Mouse (Mus musculus): ENCODE results near the gene Vav1.
"Not testable (repeated sequence)": the region's sequence is repeated elsewhere in the genome, so short reads cannot be mapped to it uniquely, and the experiment has no call there.

Gene Vav1

DNA sequence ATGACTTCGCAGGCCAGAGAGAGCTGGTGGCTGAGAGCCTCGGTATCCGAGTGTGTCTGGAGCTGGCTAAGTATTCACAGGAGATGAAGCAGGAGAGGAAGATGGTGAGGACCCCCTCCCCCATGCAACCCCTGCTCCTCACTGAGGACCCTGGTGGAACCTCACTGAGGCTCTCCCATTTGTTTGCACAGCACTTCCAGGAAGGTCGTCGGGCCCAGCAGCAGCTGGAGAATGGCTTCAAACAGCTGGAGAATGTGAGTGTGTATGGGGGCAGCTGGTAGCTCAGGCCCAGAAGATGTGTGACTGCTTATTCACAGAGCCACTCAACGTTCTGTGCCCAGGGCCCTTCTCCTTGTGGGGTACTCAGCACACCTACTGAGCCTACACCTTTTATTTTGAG is 25.6 kb upstream of the Vav1 start:
- no peak for DNase-seq (ENCODE audit: low spot score)

DNA sequence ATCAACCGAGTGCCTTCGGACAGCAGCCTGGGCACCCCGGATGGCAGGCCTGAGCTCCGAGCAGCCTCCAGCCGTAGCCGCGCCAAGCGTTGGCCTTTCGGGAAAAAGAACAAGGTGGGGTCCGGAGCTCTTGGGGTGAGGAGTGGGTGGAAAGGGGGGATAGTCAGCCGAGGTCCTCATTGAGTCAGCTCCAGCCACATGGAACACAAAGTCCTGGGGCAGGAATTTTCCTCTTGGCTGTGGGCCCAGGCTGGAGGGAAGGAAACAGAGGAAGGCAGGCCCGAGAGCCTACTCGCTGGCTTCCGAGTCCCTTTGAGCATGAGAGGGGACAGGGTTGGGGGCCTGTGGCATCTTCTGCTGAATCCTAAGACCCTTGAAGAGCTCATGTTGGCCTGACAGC is 23.5 kb upstream of the Vav1 start:
- no peak for DNase-seq (ENCODE audit: low spot score)

DNA sequence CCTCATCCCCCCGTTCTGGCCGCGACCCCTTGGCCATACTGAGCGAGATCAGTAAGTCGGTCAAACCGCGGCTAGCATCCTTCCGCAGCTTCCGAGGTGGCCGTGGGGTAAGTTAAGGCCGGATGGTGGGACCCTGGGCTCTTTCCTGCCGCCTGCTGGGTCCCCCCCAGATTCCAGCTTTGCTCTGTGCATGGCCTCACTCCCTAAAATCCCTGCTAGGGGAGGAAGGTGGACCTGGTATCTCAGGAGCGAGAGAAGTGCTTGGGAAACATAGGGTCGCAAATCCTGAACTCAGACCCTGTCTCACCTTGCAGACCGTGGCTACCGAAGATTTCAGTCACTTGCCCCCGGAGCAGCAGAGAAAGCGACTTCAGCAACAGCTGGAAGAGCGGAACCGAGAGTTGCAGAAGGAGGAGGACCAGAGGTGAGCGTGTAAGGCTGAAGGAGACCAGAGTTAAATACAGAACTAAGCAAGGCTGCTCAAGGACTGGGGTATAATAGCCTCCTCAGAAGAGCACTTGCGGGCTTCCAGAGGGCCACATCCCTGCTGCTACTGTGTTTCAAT is 21.9 kb upstream of the Vav1 start:
- no peak for DNase-seq (ENCODE audit: low spot score)

DNA sequence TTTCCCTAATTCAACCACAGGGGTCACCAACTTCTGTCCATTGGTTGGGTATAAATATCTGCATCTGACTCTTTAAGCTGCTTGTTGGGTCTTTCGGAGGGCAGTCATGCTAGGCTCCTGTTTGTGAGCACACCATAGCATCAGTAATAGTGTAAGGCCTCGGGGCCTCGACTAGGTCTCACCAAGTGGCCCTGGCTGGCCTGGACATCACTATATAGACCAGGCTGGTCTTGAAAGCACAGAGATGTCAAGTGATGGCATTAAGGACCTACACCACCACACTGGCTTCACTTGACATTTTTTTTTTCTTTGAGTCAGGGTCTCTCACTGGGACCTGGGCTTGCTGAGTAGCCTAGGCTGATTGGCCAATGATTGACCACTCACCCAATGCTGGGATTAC is 20.7 kb upstream of the Vav1 start:
- no peak for DNase-seq (ENCODE audit: low spot score)

DNA sequence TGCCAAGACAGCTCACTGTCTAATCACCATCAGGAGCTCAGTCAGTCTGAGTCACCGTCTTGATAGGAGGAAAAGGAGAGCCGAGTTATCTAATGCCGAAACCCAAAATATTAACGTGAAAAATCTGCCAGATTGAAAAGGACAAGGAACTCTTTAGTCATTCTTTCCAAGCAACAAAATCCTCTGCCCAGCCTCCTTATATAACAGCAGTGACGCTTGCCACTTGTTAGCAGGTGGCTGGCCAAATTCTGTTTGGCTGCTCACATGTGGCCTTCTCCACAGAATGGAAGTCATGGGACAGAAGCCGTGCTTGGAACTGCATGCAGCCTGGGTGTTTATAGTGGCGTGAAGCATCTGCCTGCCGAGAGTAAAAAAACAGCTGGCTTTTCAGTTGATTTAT is 19.2 kb upstream of the Vav1 start:
- no peak for DNase-seq (ENCODE audit: low spot score)

DNA sequence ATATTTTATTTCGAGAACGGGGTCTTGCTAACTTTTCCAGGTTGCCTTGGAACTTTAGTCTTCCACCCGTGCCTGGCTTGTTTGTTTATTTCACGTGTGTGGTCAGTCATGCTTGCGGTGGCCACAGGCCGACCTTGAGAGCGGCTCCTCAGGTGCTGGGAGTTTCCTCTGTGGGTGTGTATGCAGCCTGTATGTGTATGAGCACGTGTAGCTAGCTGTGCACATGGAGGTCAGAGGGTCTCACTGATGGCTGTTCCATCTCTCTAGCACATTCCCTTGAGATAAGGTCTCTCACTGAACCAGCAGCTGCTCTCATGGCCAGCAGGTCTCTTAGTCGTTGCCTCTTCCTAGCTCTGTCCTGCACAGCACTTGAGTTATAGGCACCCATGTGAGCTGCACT is 18.5 kb upstream of the Vav1 start:
- DNase-seq (ENCODE audit: low spot score) = no peak

DNA sequence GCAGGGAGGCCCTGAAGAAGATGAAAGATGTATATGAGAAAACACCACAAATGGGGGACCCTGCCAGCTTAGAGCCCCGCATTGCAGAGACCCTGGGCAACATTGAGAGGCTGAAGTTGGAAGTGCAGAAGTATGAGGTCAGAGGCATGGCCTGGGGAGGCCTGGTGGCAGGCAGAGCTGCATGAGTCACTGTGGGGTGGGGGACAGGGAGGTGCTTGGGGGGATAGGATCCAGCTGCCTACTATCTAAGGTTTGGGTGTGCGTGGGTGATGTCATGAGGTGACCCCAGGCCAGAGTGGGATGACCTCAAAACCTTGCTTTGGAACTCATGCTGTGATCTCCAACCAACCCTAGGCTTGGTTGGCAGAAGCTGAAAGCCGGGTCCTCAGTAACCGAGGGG is 17.6 kb upstream of the Vav1 start:
- no peak for DNase-seq (ENCODE audit: low spot score)

DNA sequence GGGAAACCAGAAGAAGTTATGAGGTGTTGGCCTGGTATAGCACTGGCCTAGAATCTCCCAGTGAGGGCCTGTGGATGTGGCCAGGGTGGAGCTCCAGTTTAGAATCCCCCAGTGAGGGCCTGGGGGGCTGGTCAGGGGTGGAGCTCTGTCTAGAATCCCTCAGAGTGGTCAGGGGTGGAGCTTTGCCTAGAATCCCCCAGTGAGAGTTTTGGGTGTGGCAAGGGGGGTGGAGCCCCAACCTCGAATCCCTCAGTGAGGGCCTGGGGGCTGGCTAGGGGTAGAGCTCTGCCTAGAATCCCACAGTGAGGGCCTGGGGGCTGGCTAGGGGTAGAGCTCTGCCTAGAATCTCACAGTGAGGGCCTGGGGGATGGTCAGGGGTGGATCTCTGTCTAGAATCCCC is 17.1 kb upstream of the Vav1 start:
- no peak for DNase-seq (ENCODE audit: low spot score)

DNA sequence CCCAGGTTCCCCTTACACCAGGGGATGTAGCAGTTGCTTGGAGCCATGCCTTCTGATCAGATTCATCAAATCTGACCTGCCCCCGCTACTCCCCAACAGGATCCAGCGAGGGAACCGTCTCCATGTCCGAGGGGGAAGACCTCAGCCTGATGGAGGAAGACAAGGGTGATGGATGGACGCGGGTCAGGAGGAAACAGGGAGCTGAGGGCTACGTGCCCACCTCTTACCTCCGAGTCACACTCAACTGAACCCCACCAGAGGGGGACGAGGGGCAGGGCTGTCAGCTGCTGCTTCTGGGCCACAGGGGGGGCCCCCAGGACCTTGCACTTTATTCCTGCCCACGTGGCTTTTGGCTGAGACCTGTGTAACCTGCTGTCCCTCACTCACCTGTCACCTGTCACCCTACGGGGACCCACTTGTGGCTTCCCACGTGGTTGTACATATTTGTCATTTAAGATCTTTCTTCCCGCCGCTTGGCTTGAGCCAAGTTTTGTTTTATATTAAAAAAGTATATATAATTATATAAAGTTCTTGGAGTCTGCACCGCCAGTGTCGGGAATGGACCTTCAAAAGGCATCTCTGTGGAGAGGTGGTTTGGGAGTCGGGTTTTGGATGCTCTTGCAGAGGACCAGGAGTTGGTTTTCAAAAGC is 15.9 kb upstream of the Vav1 start:
- no peak for DNase-seq (ENCODE audit: low spot score)

DNA sequence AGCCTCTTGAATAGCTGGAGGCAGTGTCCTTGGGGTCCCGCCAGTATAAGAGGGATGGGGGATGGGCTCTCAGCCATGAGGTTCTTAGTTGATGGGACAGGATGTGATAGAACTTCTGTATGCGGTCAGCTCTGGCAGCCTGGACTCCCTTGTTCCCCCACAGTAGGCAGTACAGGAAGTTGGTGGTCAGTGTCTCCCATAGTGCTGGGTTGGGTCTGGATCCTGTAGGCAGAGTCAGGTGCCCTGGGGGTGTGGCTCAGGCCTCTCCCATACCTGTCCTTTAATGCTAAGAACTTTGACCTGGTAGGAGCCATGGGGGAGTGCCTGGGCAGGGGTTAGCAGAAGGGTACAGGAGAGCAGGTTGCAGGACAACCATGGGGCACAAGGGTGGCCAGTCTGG is 14.7 kb upstream of the Vav1 start:
- DNase-seq (ENCODE audit: low spot score) = no peak

DNA sequence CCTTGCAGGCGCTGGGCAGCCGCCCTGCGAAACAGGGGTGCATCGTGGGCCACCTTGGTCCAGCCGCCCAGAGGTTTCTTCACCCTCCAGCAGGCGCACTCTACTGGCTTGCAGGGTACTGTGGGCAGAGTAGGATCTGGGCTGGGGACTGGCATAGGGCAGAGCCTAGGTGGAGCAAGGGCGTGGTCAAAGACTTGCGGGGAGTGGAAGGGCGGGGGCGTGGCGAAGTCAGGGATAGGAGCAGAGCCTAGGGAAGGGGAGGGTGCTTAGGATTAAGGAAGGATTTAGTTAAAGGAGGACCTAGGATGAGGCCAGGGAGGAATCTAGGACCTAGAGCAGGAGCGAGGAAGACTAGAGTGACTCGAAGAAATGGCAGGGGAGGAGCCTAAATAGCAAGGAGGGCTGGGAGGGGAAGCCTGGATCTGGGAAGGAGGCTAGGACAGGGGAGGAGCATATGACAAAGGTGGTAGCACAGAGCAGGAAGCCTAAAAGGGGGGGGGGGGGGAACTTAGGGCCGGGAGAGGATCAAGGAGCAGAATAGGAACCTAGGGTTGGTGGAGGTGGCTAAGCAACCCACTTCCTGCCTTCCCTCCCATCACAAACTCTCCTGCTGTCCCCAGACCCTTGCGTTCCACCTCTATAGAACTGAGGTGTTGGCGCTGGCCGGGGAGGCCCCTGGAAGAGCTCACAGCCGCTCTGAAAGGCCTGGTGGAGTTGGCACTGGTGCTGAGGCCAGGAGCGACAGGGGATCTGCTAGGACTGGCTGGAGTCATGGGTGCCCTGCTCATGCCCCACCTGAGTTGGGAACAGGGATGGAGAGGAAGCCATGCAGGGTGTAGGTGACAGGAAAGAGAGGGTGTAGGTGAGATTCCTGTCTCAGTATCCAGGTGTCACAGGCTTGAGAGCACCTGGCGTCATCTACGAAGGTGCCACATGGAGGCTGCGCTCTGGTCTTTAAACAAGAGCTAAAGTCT is 13.6 kb upstream of the Vav1 start:
- no peak for DNase-seq (ENCODE audit: low spot score)

DNA sequence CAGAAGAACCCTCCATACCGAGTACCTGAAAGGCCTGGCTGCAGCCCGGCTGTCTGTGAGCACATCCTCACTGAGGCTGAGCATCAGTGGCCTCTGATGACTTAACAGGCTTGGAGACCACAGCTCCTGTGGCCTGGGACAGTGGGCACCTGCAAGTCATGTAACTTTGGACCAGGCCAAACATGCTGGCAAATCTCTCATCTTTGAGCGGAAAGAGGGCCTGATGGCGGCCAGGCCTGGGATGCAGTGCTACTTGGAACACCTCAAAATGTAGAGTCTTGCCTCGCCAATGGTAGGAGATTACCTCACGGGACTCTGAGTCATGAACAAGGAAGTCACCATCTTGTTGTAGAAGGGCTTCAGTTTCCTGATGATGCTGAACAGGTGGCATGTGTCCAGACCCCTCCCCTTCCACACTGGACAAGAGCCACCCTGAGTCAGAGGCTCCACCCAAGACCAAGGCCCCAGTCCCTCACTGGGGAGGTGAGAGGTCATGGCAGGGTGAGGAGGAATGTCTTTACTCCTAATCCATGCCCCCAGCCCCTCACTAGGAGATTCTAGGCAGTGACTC is 11.3 kb upstream of the Vav1 start:
- DNase-seq (ENCODE audit: low spot score) = no peak

DNA sequence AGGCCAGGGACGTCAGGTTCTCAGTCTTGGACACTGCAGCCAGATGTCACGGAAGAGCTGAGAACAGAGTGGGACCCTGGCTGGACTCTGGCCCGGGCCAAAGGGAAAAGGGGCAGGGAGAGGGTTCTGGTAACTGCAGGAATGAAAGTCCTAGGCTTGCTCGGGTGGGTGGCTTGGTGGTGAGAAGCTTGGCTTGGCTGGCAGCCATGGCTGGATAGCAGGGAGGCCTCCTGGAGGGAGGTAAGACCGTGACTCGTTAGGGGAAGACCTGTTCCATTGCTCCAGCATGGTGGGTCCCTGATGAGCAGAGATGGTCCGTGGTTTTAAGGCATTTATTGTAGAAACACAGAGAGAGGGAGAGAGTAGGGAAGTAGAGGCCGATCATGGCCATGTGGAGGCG is 7.6 kb upstream of the Vav1 start:
- no peak for DNase-seq (ENCODE audit: low spot score)

DNA sequence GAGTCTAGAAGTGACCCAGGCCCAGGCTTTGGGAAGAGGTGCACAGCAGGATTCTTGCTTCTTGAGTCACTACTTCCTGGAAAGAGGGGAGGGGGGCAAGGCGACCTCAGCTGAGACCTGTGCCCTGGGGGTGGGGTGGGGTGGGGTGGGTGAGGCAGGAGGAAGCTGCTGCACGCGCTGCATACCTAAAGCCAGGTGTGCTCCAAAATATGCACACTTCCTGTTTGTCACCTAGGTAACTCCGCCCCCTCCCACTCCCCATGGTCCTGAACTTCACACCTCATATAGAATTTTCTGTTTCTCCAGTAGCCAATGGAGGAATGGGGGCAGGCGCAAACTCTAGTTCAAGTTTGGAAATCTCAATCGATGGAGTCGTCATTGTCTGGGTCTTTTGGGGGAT is 5.1 kb upstream of the Vav1 start:
- no peak for DNase-seq (ENCODE audit: low spot score)

DNA sequence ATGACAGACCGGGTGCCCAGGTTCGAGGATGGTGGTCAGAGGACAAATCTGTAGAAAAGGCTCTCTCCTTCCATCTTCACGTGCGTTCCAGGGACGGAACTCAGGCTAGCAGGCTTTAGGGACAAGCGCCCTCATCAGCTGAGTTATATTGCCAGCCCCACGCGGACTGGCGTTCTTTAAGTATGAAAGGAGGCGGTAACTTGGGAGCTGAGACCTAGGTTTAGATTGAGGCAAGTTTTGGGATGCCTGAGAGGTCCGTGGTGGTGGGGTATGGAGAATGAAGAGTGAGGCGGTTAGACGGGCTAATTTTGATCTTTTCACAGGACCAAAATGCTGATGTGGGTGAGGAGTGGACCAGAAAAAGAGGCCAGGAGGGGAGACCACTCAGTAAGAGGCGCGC is 4.2 kb upstream of the Vav1 start:
- DNase-seq (ENCODE audit: low spot score) = peak; percentile 21

DNA sequence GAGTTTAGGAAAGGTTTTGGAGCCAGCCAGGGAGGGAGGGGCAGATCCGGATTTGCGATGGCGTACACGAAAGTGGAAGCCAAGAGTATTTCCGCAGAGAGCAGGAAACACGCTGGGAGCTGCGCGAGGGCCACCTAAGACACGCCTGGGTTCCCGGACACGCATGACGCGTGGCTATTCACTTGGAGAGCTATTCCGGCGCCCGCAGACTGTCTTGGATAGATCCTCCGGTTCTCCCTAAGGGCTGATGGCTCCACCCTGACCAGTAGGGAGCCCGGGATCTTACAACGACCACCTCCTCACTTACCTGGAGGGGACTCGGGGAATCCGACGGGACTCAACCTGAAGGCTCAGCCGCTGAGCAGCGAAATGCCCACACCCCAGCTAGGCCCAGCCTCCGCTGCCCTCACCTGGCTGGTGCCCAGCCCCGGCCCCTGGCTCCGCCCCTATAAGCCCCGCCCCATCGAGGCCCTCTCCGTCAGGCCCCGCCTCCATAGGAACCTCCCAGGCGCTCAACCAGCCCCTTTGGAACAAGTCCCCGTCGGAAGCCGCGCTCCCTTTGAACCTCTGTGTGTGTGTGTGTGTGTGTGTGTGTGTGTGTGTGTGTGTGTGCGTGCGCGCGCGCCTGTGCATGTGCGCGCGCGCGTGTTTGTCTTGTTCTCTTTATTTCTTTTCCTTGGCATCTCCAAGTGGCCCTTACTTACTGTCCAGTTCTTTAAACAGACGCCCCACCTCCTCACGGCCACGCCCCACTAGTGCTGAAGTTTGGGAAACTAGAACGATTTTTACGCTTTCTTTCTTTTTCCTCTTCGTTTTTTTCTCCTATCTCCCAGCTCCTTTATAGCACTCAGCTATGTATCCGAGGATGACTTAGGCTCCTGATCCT is 3.5 kb upstream of the Vav1 start:
- peak; percentile 78 for DNase-seq (ENCODE audit: low spot score)

DNA sequence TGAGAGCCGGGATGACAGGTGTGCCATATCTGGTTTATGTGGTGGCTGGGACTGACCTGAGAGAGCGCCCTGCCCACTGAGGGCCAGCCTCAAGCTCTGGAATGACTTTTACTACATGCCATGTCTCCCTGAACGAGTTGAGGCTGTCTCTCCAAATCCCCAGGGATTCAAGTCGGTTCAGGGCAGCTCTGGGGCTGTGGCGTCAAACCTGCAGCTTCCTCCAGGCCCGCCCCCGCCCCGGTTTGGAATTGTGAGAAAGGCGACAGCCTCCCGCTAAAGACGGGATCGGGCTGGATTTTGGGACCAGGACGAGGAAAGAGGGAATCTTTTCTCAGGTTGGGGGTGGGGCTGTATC is 2.9 kb upstream of the Vav1 start:
- DNase-seq (ENCODE audit: low spot score) = peak; percentile 44

DNA sequence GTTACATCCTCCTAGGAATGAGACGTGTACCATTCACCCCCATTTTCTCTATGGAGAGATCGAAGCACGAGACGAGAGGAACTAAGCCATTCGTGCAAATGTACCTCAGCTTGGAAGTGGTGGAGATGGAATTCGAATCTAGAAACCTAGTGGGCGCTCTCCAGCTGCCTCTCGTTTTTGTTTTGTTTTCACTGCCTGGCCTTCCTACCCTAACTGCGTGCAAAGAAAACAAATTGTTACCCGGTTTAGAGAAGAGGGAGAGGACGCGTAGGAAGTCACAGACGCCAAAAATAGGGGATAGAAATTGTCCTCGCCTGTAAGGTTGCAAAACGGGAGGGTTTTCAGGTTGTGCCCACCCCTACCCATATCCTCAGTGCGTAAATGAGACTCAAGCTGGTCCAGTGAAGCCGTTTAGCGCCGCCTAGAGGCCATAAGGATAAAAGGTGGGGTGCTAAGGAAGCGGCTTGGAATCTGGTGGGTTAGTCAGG is 2.2 kb upstream of the Vav1 start:
- peak; percentile 88 for DNase-seq (ENCODE audit: low spot score)

DNA sequence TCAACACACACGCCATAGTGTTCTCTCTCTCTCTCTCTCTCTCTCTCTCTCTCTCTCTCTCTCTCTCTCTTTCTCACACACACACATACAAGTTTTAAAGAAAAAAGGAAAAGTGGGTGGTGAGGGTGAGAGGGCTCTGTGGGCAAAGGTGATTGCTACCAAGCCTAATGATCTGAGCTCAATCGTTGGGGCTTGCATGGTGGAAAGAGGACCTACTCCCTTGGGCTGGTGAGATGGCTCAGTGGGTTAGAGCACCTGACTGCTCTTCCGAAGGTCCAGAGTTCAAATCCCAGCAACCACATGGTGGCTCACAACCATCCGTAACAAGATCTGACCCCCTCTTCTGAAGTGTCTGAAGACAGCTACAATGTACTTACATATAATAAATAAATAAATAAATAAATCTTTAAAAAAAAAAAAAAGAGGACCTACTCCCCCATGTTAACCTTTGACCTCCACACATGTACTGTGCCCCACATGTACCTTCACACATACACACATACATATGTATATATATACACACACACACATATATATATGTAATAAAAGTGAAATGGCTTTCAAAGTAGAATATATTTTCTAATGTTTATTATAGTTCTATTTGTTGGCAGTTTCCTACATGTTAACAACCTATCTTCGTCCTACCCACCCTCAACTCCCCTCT is 1.2 kb upstream of the Vav1 start:
- not testable (repeated sequence) for DNase-seq (ENCODE audit: low spot score)

DNA sequence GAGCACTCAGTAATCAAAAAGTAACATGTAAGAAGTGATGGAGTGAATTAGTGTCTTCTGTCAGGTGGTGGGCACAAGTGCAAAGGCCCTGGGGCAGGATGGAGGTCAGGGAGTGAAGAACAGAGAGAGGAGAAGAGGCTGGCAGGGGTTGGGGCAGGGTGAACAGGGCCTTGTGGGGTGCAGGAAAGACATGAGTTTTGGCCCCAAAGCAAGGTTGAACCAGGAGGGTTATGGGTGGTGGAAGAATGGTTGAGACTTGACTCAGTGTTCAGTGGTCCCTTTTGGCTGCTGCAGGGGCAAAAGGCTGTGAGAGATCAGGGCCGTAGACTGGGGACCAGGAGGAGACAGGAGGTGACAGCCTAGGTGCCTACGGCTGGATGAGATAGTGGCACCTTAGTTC is 363 bp upstream of the Vav1 start:
- DNase-seq (ENCODE audit: low spot score) = no peak

DNA sequence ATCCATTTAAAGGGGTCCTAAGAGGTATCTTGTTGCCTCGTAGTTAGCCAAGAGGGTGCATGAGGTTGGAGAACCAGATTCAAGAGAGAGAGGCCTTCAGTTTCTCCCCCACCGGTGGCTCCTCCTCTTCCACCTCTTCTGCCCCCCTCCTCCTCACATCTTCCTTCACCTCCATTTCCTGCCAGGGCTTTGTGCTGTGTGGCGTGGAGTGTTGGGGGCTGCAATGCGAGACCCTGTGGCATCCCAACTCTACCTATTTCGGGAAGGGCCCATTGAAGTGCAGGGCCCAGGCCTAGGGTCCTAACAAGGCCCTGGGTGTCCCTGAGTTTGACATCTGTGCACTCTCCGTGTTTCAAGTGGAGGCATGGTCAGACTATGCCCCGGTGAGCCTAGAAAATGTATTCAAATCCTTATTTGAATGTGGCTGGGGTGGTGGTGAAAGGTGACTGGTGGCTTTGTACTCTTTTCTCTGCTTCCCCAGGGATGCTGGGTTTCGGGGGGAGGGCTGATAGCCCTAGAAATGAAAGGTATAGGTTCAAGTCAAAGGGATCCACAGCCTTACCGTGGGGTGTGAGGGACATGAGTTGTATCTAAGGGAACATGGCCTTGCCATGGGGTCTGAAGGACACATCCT is 808 bp downstream of the Vav1 start:
- DNase-seq (ENCODE audit: low spot score) = no peak
